Mouse (Mus musculus): ENCODE results near the gene Zfp64.

The Zfp64 gene

DNA sequence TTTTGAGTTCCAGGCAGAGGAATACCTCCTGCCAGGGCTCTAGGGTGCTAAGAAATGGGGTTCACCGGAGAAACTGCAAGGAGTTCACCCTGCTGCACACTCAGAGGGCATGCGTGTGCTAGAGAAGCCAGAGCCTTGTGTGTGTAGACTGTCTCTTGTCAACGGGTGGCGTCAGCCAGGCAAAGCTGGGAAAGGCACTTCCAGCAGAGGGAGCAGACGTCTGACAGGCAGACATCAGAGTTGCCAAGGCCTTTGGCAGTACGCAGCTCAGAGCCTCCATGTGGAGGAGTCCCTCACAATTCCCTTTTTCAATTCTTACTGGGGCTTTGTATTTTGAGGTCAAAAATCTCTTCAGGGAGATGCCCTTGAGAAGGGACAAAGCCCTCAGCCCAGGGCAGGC lies 6.9 kb downstream of the Zfp64 start:
- no peak for DNase-seq (ENCODE audit: low read depth, low spot score)

- no peak for DNase-seq (ENCODE audit: low read depth, low spot score)
Observed at GRCm38 (mm10) chr2:168947663-168948062, 7.7 kb downstream of the Zfp64 start.

DNA sequence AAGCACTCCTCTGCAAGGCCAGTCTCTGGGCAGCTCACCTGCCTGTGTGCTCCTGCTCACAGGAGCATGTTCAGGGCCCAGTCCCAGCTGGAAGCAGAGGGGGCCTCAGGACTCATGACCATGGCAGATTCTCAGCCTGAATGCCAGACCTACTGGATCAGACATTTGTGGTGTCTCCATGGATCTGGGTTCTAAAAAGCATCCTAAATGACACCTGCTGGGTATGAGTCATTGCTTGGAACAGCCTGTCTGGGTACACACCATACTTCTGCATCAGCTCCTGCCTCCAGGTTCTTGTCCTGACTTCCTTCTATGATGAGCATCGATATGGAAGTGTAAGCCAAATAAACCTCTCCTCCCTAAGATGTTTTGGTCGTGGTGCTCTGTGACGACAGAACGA lies 11.4 kb downstream of the Zfp64 start:
- no peak for DNase-seq (ENCODE audit: low read depth, low spot score)

- no peak for DNase-seq (ENCODE audit: low read depth, low spot score)
Observed at GRCm38 (mm10) chr2:168939941-168940340, 15.4 kb downstream of the Zfp64 start.

DNA sequence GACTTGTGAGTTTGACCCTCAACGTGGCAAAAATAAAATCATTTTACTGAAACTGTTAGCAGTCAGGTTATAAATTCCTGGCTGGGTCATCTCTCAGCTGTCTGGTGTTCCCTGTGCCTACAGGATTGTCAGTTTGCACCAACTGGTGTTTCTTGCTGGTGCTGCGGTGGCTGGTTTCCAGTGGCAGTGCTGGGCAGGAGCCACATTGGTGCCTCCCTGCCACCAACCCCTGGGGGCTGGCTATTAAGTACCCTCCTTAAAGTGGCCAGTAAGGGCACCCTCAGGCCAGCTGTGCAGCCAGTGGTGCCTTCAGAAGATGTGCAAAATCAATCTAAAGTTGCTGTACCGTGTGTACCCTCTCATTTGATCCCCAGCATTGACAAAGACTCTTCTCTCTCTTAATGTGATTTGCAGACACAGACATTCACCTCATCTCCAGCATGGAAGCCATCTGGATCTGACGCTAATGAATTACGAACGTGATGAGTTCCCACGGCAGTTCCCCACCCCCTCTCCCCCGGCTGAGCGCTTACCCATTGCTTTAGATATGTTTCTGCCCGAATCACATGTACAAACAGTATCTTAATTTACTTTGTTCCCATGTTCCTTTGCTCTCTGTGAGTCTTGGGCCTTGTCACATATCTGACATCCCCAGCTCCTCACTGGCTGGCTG lies 16.0 kb downstream of the Zfp64 start:
- DNase-seq (ENCODE audit: low read depth, low spot score) = no peak

- DNase-seq (ENCODE audit: low read depth, low spot score) = no peak
Observed at GRCm38 (mm10) chr2:168936896-168937295, 18.5 kb downstream of the Zfp64 start.

GRCm38 (mm10) chr2:168935165-168935564 lies 20.2 kb downstream of the Zfp64 start:
- DNase-seq (ENCODE audit: low read depth, low spot score) = no peak

GRCm38 (mm10) chr2:168931686-168932085 lies 23.7 kb downstream of the Zfp64 start:
- no peak for DNase-seq (ENCODE audit: low read depth, low spot score)

DNA sequence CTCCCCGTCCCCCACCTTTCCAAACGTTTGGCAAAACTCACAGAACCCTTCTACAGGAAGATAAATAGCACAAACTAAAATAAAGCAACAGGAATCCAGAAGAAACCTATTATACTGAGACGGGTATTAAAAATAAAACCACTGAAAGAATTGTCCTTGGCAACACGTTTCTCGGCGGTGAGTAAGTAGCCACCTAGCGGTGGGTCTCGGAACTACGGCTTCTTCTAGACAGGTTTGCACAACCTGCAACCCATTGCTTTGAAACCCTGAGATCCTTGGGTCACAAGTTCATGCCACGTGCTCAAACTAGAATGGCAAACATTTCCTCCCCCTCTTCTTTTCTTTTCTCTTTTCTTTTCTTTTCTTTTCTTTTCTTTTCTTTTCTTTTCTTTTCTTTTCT lies 25.7 kb downstream of the Zfp64 start:
- DNase-seq (ENCODE audit: low read depth, low spot score) = no peak

GRCm38 (mm10) chr2:168927401-168927800 lies 28.0 kb downstream of the Zfp64 start:
- no peak for DNase-seq (ENCODE audit: low read depth, low spot score)

DNA sequence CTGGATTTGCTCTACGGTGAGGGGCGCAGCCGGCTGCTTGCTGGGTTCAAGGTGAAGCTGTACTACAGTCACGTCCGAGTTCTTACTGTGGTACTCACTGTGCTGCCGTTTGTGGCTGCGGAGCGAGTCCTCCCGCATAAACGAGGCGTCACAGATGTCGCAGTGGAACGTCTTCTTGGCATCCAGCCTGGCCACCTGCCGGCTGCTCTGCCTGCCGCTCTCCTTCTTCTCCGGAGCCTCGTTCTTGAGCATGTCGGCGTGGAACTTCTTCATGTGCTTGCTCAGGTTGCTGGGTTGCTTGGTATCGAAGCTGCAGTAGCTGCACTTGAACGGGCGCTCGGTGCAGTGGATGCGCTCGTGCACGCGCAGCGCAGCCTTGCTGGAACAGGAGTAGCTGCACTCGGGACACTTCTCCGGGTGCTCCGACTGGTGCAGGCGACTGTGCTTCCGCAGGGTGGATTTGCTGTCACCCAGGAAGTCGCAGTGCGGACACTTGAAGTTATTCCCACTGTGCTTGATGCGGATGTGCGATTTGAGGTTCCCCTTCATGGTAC lies 29.1 kb downstream of the Zfp64 start:
- no peak for DNase-seq (ENCODE audit: low read depth, low spot score)

DNA sequence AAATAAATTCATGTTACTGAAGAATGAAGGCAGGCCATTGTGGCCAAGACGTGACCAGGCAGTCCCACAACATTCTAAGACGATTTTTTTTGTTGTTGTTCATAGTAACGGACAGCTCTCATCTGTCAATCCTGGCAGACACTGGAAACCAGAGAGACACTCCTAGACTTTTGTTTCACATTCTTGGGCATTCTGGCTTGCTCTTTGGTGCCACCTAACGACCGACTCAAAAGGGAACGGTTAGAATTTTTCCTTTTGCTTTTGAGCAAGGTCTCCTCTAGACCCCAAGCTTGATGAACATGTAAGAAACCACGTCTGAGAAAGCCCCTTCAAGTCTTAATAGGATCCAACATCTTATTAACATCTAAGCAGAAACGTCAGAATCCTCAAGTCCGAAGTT lies 31.7 kb downstream of the Zfp64 start:
- no peak for DNase-seq (ENCODE audit: low read depth, low spot score)

GRCm38 (mm10) chr2:168922466-168922865 lies 32.9 kb downstream of the Zfp64 start:
- DNase-seq (ENCODE audit: low read depth, low spot score) = no peak

GRCm38 (mm10) chr2:168920007-168920406 lies 35.4 kb downstream of the Zfp64 start:
- no peak for DNase-seq (ENCODE audit: low read depth, low spot score)

GRCm38 (mm10) chr2:168912901-168913721 lies 42.3 kb downstream of the Zfp64 start:
- no peak for DNase-seq (ENCODE audit: low read depth, low spot score)

GRCm38 (mm10) chr2:168912051-168912891 lies 43.1 kb downstream of the Zfp64 start:
- DNase-seq (ENCODE audit: low read depth, low spot score) = no peak

GRCm38 (mm10) chr2:168911527-168911926 lies 43.9 kb downstream of the Zfp64 start:
- no peak for DNase-seq (ENCODE audit: low read depth, low spot score)

DNA sequence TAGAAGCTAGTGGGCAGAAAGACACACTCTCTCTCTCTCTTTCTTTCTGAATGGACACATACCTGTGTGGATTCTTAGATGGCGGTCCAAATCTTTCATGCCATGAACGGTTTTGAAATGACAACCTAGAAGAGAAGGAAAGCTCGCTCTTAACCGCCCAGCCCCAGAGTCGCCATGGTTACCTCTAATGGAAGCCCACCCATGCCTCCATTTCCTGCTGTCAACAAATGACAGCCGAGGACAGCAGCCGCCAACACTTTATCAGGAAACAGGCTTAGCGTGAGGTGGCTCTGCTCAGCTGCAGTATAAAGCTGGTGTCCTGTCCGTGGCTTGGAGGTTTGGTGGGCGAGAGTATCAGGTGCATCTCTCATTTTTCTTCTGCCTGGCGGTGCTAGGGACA lies 49.4 kb downstream of the Zfp64 start:
- DNase-seq (ENCODE audit: low read depth, low spot score) = no peak

DNA sequence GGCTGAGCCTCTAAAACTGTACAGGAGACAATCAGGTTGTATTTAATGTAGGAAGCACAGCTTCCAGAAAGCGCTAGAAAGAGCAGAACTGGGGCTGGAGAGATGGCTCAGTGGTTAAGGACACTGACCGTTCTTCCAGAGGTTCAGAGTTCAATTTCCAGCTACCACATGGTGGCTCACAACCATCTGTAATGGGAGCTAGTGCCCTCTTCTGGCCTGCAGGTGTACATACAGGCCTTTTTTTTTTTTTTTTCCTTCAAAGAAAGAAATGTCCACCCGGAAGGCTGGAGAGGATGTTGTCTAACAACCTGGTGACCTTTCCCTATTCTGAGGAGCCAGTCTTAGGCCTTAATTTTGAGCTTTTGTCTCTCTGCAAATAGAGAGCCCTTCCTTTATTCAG lies 50.5 kb downstream of the Zfp64 start:
- DNase-seq (ENCODE audit: low read depth, low spot score) = no peak

DNA sequence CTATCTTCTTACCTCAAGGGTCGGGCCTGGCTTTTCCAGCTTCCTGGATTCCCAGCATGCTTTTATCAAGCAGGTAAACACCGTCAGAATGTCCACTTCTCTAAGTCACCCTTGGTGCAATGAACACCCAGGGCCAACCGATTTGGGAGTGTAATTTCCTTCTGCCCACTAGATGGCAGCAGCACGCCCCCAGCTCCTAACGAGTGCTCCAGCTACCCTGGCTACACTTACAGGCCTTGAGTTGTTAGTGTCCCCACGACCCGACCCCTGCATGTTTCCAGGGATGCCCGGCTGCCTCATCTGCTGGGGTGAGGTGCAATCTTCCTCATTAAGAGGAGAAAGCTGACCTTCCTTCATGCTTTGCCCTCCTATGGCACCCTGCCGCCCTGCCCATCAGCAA lies 51.2 kb downstream of the Zfp64 start:
- DNase-seq (ENCODE audit: low read depth, low spot score) = no peak

DNA sequence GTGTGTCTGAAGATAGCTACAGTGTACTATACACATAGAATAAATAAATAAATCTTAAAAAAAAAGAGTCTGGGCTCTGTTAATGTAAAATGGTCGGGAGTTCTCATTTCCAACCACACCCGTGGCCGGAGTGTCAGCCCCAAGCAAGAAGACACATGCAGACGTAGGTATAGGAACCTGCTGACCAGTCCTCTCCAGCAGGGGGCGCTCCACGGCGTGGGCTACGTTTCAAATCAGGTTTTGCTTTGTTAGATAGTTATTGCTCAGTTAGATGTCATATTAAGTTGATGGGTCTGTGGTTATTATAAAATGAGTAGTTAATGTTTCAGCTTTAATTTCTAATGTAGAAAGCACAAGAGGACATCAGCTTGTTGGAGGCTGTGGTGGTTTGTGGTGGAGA lies 52.8 kb downstream of the Zfp64 start:
- DNase-seq (ENCODE audit: low read depth, low spot score) = no peak

DNA sequence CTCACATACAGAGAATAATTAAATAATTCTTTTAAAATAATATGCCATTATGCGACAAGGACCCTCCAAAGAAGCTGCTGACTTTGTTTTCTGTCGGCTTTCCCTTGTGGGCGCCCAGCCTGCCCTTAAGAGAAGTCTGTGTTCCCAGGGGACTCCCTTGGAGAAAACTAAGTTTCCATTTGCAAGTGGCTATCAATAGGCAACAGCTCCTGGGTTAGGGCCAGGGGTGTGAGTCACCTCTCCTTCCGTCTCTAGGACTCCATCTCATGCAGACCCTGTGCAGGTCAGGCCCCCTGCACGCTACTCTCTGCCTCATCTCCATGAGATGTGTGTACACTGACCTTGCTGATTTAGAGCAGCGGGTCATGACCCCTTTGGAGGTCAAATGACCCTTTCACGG lies 57.5 kb downstream of the Zfp64 start:
- DNase-seq (ENCODE audit: low read depth, low spot score) = no peak
